Mouse (Mus musculus) kidney, embryonic 14.5 days (tissue): Measurements from ENCODE around the gene Ucp2. TPM values are rescaled to one million over a fixed set of nuclear protein-coding genes. Genes with fewer than 3 reads are reported as not detected.

Experiments
- ATAC-seq: fragments of 200-750 bp; cut with Nextera tagmentation; 2 replicates; pipeline ENCODE4 v1.8.0; 2017; ENCODE audit warnings: moderate number of reproducible peaks, mild to moderate bottlenecking, moderate TSS enrichment, moderate library complexity; ENCODE audit not compliant: low FRiP score, low TSS enrichment
- H3K27ac ChIP-seq: fragments of 300-500 bp; sonication (generic); 2 replicates; pipeline ENCODE4 v1.5.1; 2014; ENCODE audit warnings: low read depth, mild to moderate bottlenecking, low read length, moderate library complexity, mixed read lengths
- H3K27me3 ChIP-seq: fragments of 300-500 bp; sonication (generic); 2 replicates; pipeline ENCODE4 v1.6.1; 2014; ENCODE audit warnings: mild to moderate bottlenecking, low read length; ENCODE audit not compliant: control insufficient read depth, insufficient read depth
- H3K36me3 ChIP-seq: fragments of 300-500 bp; sonication (generic); 2 replicates; pipeline ENCODE4 v1.6.1; 2014; ENCODE audit warnings: low read length, mixed read lengths; ENCODE audit not compliant: control insufficient read depth, insufficient read depth
- H3K4me1 ChIP-seq: fragments of 300-500 bp; sonication (generic); 2 replicates; pipeline ENCODE4 v1.6.1; 2014; ENCODE audit warnings: low read length, mixed read lengths; ENCODE audit not compliant: control insufficient read depth, insufficient read depth
- H3K4me2 ChIP-seq: fragments of 300-500 bp; sonication (generic); replicated peaks from 2 replicates; pipeline ENCODE4 v1.6.1; 2014; ENCODE audit warnings: low read depth, mild to moderate bottlenecking, low read length
- H3K4me3 ChIP-seq: fragments of 300-500 bp; sonication (generic); 2 replicates; pipeline ENCODE4 v1.5.1; 2014; ENCODE audit warnings: mild to moderate bottlenecking, low read length
- H3K9ac ChIP-seq: fragments of 300-500 bp; sonication (generic); 2 replicates; pipeline ENCODE4 v1.6.1; 2014; ENCODE audit warnings: low read depth, mild to moderate bottlenecking, low read length, moderate library complexity
- H3K9me3 ChIP-seq: fragments of 300-500 bp; sonication (generic); 2 replicates; pipeline ENCODE4 v1.6.1; 2016; ENCODE audit warnings: low read length; ENCODE audit not compliant: control insufficient read depth
- WGBS: fragments of 180-500 bp; shearing (Covaris S2); extraction: QIAGEN DNeasy Blood & Tissue Kit; methylation state at CpG from one replicate; pipeline ENCODE4 v1.1.7; 2014; 5-methylcytosine and 5-hydroxymethylcytosine counted together
- polyA plus RNA-seq: library from polyadenylated mRNA; unstranded; fragments of >200 nt; fragmentation: Nextera tagmentation; extraction: Ambion mirVana; gene quantifications from 2 replicates; pipeline ENCODE4 v1.2.1, GENCODE M21; 2014

Gene Ucp2
- polyA plus RNA-seq, 1 experiment from 2014 or later, result 193 TPM

DNA sequence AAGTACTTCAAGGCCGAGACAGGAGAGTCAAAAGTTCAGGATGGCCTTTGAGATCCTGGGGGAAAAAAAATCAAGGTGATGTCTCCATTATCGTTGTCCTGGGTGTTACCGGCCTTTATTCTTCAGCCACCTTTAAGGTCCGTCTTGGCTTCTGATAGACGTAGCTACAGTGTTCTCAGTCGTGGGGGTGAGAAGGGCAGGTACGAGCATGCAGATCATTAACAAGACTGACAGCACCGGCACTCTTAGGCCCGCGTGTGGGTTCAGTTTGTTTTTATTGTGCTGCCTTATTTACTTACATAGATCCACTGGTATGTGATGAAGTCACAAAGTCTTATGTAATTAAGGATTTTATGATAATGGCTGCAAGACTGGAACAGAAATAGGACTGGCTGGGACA, 29.4 kb upstream of the Ucp2 start:
- Histone ChIP-seq H3K27me3 (no peaks in the 10 kb centered on the region), H3K36me3 (peaks cover 44% of the 10 kb centered on the region), H3K4me3 (no peak overlapping the region), H3K4me1 (no peaks in the 10 kb centered on the region; the same call in 1 of the 2 replicates), H3K27ac (no peak overlapping the region), H3K9me3 (no peaks in the 10 kb centered on the region), H3K4me2 (no peak overlapping the region), H3K9ac (no peak overlapping the region)
- no peak for ATAC-seq
- 66% methylated on average over 10 of the region's 10 CpGs for WGBS

DNA sequence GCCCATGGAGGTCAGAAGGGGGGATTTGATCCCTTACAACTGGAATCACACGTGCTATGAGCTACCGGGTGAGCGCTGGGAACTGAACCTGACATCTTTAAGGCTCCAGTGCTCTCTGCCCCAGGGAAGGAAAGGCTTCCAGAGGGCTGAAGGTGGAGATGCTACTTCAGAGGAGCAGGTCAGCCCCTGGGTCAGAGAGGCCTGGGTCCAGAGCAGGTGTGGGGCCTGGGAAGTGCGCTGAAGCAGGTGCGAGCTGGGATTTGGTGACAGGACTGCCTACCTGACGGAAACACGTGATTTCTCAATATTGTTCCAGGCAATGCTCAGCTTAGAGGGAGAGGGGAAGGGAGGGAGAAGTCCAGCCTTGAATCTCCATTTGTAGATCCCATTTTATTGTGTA, 28.9 kb upstream of the Ucp2 start:
- peaks cover 43% of the 10 kb centered on the region for H3K36me3 ChIP-seq
- no peak overlapping the region for H3K4me3 ChIP-seq
- no peaks in the 10 kb centered on the region for H3K9me3 ChIP-seq
- no peak for ATAC-seq
- WGBS, result 83% methylated on average over 7 of the region's 7 CpGs
- no peak overlapping the region for H3K27ac ChIP-seq
- H3K9ac ChIP-seq, result no peak overlapping the region
- no peaks in the 10 kb centered on the region for H3K27me3 ChIP-seq
- no peak overlapping the region for H3K4me2 ChIP-seq
- no peaks in the 10 kb centered on the region; the same call in 1 of the 2 replicates for H3K4me1 ChIP-seq

DNA sequence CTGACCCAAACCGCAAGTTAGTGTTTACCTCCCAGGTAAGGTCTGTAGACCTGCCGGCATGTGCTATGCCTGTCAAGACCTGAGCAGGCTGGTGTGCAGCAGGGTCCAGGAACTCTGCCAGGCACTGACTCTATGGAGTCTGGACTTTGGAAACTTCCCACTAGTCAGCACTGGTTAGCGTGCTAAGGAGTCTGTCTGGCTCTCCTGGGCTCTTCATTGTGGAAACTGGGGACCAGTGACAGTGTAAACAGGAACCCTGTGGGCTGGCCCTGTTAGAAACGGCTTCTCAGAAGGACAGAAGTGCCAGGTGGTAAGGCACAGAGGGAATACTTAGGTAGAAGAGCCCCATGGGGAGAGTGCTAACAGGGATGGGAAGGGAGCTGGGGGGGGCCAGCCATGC, 27.9 kb upstream of the Ucp2 start:
- peaks cover 42% of the 10 kb centered on the region for H3K36me3 ChIP-seq
- no peak overlapping the region for H3K4me2 ChIP-seq
- whole genome bisulfite sequencing, result 71% methylated on average over 4 of the region's 4 CpGs
- ATAC-seq, result 0 out of 2 replicates have a peak, but pooled peaks have one; percentile 23
- no peaks in the 10 kb centered on the region for H3K27me3 ChIP-seq
- H3K9ac ChIP-seq, result no peak overlapping the region
- H3K27ac ChIP-seq, result peak overlapping the region; percentile 49; the same call in 1 of the 2 replicates
- no peak overlapping the region for H3K4me3 ChIP-seq
- H3K4me1 ChIP-seq, result no peaks in the 10 kb centered on the region; the same call in 1 of the 2 replicates
- H3K9me3 ChIP-seq, result no peaks in the 10 kb centered on the region

DNA sequence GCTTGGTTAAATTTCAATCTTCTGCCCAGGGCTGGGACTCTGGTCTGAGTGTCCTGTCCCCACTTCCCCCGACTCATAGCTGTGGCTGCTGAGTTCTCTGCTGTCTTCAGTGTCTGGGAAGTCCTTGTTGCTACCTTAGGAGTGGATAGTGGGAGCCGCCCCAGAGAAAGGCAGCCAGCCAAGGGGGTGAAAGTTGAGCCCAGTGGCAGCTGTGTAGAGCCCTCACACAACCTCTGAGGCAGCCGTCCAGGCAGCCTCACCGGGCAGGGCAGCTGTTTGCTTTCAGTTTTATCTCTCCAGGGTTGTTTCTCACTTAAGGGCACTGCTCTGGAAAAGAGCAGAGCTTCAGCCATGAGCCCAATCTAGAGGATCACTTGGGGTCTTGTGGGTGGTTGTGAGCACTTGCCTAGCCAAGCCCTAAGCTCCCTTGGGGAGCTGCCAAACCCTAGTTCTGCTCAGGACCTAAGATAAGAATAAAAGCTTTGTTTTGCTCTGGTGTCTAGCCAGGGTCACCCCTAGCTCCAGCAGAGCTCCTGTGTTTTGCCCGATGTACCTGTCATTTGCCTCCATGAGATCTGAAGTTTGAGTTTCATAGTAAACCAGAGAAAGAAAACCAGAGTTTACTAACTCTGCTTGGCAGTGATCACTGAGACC, 27.4 kb upstream of the Ucp2 start:
- H3K27ac ChIP-seq, result peak overlapping the region; percentile 49; the same call in 1 of the 2 replicates
- no peaks in the 10 kb centered on the region for H3K9me3 ChIP-seq
- H3K4me3 ChIP-seq, result no peak overlapping the region
- no peak overlapping the region for H3K9ac ChIP-seq
- peaks cover 42% of the 10 kb centered on the region for H3K36me3 ChIP-seq
- ATAC-seq, result peak; percentile 76
- H3K27me3 ChIP-seq, result no peaks in the 10 kb centered on the region
- no peaks in the 10 kb centered on the region; the same call in 1 of the 2 replicates for H3K4me1 ChIP-seq
- no peak overlapping the region for H3K4me2 ChIP-seq
- WGBS, result 36% methylated on average over 5 of the region's 5 CpGs

DNA sequence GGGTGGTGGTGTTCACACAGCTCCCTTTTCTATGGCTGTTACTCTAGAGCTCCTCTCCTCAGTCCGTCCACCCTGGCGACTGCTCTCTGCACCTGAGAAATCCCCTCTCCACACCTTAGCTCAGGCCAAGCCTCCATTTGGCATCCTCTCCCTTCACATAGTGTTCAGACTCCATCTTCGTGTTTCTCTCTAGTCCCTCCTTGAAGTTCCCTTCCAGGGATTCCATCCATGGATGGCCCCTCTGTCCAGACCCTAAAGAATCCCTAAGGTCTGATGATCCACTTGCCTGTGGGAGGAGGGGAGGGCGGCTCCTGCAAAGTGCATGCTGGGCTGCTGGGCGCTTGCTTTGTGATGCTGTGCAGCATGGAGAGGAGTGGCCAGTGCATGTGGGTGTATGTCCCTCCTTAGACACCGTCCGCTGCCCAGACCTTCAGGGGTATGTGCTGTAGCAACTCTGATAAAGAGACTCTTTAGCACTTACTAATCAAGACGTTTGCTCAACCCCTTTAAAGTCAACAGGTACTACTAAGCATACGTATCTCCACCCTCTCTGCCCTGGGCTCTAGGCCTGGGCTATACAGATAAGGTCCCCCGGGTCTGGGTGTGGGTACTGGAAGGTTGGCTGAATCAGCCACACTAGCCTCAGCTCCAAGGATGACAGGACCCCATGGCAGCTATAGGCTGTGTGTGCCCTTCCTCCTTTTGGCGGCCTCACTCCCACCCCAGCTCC, 26.2 kb upstream of the Ucp2 start:
- Histone ChIP-seq H3K4me3 (no peak overlapping the region), H3K4me2 (no peak overlapping the region), H3K27ac (no peak overlapping the region; the same call in 1 of the 2 replicates), H3K9ac (no peak overlapping the region), H3K27me3 (no peaks in the 10 kb centered on the region), H3K4me1 (no peaks in the 10 kb centered on the region; the same call in 1 of the 2 replicates), H3K36me3 (peaks cover 35% of the 10 kb centered on the region), H3K9me3 (no peaks in the 10 kb centered on the region)
- no peak for ATAC-seq
- WGBS, result 91% methylated on average over 11 of the region's 11 CpGs

DNA sequence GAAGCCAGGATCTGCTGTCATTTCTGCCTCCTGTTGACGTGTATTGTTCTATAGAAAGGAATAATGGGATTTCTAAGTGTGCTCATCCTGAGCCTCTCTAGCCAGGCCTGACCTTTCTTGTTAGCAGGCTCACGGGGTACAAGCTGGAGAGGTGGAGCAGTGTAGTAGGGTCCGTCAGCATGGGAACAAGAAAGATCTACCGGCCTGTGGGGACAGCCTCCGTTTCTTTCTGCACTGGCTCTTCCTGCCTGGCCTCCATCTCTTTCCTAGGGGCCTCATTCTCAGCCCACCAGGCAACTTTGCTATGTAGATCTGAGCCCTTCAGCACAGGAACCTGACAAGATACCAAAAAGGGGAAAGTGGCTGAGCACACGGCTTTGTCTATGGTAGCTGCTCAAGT, 24.4 kb upstream of the Ucp2 start:
- ATAC-seq, result no peak
- H3K27me3 ChIP-seq, result no peaks in the 10 kb centered on the region
- no peak overlapping the region for H3K4me3 ChIP-seq
- 82% methylated on average over 6 of the region's 6 CpGs for WGBS
- H3K9ac ChIP-seq, result no peak overlapping the region
- H3K4me2 ChIP-seq, result no peak overlapping the region
- H3K9me3 ChIP-seq, result no peaks in the 10 kb centered on the region
- H3K4me1 ChIP-seq, result no peaks in the 10 kb centered on the region; the same call in 1 of the 2 replicates
- peaks cover 31% of the 10 kb centered on the region for H3K36me3 ChIP-seq
- no peak overlapping the region for H3K27ac ChIP-seq

DNA sequence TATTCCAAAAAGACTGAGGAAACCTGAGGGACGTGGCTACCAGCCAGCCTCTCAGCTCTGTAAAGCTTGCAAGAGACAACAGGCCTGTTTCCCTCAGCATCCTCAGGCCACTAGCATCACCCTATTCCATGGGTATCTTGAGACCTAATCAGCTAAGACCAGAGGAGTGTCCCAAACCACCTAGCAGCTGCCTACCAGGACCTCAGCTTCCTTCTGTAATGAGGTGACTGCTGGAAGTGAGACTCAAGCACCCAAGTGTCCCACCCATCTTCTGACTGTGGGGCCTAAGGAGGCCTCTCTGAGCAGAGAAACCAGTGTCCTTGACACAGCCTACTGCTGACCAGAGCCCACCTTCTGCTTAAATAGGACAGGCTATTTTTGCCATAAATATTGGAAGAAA, 23.6 kb upstream of the Ucp2 start:
- H3K4me2 ChIP-seq, result no peak overlapping the region
- no peak overlapping the region for H3K4me3 ChIP-seq
- no peaks in the 10 kb centered on the region for H3K9me3 ChIP-seq
- no peaks in the 10 kb centered on the region for H3K27me3 ChIP-seq
- peaks cover 30% of the 10 kb centered on the region for H3K36me3 ChIP-seq
- no peak overlapping the region for H3K27ac ChIP-seq
- WGBS, result 90% methylated on average over 1 of the region's 1 CpGs
- no peak for ATAC-seq
- no peak overlapping the region for H3K9ac ChIP-seq
- no peaks in the 10 kb centered on the region; the same call in 1 of the 2 replicates for H3K4me1 ChIP-seq

DNA sequence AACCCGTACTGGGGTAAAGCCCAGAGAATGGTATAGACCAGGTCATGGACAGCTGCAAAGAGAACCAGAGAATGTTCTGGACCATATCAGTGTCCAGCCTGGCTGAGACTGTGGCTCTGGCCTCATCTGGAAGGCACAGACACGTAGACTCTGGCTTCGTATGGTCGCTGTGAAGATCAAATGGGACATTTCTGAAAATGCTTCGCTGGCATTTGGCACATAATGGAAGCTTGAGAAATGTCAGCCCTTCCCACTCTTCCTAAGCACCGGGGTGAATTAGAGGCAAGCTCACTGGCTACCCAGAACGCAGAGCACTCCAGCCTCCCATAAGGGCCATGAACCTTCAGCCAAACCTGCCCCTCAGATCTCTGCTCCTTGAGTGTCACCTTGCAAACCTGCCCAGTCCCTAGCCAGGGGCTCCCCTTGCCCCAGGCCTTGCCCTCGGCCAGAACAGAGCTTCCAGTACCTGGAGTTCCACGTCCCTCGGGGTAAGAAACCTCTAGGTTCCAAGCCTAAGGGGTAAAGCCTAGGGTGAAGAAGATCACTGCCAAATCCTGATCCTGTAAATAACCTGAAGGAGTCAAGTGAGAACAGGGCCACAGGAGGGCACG, 22.2 kb upstream of the Ucp2 start:
- H3K4me3 ChIP-seq, result no peak overlapping the region
- no peak overlapping the region for H3K27ac ChIP-seq
- H3K36me3 ChIP-seq, result peaks cover 24% of the 10 kb centered on the region
- ATAC-seq, result no peak
- WGBS, result 89% methylated on average over 11 of the region's 11 CpGs
- H3K4me2 ChIP-seq, result no peak overlapping the region
- no peaks in the 10 kb centered on the region for H3K4me1 ChIP-seq
- H3K27me3 ChIP-seq, result no peaks in the 10 kb centered on the region
- no peak overlapping the region for H3K9ac ChIP-seq
- no peaks in the 10 kb centered on the region for H3K9me3 ChIP-seq

DNA sequence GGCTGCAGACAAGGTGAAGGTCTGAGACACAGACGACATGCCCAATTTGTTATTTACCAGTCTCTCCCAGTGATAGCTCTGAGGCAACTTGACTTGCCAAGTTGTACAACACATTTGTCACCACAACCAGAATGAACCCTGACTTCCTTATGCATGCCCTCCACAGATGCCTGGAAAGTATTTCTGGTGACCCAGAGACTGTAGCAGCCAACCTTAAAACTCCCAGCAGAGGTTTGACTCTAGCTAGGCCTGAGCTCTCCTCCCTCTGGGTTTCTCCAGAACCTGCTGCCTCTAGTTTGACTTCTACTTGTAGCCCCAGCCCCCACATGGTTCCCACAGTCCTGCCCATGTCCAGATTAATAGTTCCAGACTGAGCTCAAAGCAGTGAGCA, 21.7 kb upstream of the Ucp2 start:
- Histone ChIP-seq H3K27me3 (no peaks in the 10 kb centered on the region), H3K36me3 (peaks cover 24% of the 10 kb centered on the region), H3K9ac (no peak overlapping the region), H3K9me3 (no peaks in the 10 kb centered on the region), H3K4me3 (no peak overlapping the region), H3K27ac (no peak overlapping the region), H3K4me2 (no peak overlapping the region), H3K4me1 (no peaks in the 10 kb centered on the region)
- no peak for ATAC-seq
- WGBS, result 86% methylated on average over 1 of the region's 1 CpGs
